Mouse (Mus musculus) frontal cortex, postnatal 14 days (tissue): Measurements from ENCODE around the gene AC134908.4.

Experiments
- DNase-seq, 2 experiments: peaks; one replicate each; pipeline ENCODE4 v3.0.0; 2022; ENCODE audit warnings: low spot score in 2 of 2

Gene AC134908.4

DNA sequence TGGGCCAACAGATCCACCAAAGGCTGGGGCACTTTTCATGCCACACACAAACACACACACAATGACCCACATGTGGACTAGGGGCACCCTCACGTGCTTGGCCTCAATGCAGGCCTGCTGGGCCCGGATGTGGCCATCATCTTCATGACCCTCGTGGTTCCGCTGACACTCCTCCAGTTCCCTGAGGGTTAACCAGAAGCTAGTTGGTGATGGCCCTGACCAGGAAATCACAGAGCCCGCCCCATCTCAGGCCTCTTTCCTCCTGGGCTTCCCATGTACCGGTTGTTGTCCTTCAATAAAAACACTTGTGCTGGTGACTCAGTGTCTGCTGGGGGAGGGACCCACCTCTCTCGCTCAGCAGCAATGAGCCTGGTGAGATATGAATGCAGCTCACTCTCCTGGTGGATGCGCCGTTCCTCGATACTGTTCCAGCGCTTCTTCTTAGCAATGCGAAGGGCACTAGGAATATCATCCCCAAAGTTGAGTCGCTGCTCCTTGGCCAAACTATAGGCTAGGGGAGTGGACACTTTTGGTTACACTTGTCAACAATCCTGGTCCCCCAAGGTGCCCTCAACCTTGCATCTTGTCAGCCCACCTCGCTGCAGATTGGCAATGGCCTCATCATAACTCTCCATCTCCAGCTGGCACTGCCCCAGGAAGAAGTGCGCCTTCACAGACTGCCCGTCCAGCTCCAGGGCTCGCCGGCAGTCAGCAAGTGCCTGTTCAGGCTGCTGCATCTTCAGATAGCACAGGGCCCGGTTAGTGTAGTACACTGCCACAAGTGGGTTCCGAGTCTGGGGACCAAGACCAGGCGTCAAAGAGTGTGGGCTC is 36.2 kb upstream of the AC134908.4 start:
- peak in 1 of 2 experiments; percentile 33 for DNase-seq

DNA sequence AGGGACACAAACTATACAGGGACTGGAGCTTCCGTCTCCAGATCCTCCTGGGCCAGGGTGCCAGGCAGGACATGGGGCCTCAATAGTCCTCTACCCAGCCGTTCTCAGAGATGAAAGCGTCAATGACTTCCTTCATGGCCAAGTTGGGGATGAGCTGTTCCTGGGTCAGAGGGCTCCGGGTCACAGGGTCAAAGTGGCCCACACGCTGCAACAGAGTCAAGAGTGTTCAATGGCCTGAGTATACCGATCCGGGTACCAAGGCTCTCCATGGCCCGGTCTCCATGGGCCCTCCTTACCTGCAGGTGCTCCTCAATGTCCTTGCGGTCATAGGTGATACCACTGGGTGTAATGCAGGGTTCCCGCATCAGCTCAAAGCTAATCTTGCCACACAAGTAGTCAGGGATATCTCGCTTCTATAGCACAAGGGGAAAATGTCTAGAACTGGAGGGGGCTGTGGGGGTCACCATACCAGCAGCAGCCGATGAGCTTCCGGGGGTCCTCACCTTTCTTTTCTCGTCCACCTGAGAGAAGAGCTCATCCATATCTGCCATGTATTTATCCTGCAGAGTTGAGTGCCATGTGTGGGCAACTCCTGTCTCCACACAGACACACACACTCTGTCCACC is 35.5 kb upstream of the AC134908.4 start:
- no peak for DNase-seq

DNA sequence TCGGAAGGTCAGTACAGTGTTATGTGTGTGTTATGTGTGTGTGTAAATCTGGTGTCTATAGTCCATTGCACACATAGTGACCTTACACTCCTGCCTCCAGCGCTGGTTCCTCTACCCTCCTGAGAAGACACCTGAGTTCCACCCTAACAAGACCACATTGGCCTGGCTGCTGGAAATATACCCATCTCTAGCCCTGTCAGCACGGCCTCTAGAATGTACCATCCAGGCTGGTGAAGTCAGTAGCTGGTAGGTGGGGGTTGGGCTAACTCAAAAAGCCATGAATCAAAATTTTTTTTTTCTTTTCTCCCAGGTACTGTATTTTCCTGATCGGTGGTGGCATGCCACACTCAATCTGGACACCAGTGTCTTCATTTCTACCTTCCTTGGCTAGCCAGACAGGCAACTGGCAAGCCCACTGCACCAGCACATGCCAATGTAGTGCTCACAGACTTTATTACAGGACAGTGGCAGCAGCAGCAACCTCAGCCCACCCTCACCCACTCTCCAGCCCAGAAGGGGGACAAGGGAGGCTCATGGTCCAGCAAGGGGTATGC is 34.8 kb upstream of the AC134908.4 start:
- no peak for DNase-seq

DNA sequence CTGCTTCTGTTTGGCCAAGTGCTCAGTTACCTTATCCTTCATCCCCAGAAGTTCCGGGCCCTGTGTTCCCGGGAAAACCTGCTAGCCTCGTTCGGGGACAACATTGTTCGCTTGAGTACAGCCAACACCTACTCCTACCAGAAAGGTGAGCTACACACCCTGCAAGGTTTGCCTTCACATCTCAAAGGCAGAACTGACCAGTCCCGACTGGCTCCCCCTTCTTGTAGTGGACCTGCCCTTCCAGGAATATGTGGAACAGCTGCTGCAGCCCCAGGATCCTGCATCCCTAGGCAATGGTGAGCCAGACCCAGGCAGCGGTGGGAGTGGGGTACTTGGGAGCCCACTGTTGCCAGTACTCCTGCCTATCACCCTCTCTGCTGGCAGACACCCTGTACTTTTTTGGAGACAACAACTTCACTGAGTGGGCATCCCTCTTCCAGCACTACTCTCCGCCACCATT is 34.1 kb upstream of the AC134908.4 start:
- DNase-seq = peak in 1 of 2 experiments; percentile 22

DNA sequence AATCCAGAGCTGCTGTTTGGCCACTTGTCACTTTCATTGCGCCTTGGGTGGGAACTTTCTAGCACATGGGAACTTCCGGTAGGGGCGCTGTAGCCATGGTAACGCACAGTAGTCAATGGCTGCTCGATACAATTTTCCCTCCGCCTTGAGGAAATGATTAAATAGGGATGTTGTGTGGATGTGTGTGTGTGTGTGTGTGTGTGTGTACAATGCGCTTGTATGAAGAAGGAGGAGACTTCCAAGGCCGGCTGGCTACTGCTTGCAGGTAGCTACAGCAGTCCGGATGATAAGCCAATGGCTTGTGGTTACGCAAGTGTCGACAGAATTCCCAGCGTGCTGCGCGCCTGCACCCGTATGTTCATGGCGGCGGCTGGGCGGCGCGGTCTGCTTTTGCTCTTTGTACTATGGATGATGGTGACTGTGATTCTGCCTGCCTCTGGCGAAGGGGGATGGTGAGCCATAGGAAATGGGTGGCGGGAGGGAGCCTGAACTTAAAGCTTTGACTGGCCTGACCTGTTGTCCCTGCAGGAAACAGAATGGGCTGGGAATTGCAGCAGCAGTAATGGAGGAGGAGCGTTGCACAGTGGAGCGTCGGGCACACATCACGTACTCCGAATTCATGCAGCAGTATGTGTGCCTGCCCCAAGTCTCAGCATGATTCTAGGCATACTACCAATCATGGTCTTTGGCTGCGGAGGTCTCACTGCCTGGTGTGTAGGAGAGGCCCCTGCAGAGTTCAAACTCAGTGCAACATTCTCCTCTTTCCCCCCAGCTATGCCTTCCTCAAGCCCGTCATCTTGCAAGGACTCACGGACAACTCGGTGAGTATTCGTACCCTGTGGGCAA is 33.5 kb upstream of the AC134908.4 start, which contains the start of gene Jmjd8:
Jmjd8 (plus strand) TSS at position 156 of the 846 bp plus-strand sequence.
- DNase-seq = peak; percentile 79 to 80

DNA sequence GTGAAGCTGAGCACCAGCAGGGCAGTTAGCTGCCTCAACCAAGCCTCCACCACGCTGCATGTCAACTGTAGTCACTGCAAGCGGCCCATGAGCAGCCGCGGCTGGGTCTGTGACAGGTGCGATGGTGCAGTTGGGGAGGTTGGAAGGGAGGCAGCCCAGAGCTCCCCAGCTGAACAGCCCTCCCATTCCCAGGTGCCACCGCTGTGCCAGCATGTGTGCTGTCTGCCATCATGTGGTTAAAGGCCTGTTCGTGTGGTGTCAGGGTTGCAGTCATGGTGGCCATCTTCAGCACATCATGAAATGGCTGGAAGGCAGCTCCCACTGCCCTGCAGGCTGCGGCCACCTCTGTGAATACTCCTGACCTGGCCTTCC is 32.8 kb upstream of the AC134908.4 start:
- DNase-seq = peak in 1 of 2 experiments; percentile 31

DNA sequence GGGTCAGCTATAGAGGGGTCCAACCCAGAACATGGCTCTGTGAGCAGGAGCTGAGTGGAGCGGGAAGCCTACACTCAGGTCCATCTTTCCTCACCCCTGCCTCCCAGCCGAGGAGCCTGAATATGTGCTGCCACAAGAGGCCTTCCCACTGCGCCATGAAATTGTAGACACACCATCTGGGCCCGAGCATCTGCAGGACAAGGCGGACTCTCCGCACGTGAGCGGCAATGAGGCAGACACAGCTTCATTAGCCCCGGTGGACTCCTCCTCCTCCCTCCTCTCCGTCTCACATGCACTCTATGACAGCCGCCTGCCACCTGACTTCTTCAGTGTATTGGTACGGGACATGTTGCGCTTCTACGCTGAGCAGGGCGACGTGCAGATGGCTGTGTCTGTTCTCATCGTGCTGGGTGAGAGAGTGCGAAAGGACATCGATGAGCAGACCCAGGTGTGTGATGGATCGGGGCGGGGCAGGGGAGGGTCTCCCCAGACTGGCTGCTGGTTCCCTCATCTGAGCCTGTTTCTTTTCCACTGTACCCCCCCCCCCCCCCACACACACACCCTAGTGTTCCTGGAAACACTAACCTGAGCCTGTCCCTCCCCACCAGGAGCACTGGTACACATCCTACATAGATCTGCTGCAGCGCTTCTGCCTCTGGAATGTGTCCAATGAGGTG is 32.2 kb upstream of the AC134908.4 start:
- no peak for DNase-seq

DNA sequence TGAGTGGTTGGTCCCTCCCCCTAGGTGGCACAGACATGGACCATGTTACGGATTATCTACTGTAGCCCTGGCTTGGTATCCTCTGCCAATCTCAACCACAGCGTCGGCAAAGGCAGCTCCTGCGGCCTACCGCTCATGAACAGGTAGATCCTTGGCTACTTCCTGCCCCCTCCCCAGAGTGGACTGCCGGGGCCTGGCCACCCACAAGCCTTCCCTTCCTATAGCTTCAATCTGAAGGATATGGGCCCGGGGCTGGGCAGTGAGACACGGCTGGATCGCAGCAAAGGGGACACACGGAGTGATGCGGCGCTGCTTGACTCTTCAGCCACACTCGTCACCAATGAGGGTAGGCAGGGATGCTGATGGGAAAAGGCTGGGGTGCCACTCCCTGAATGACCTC is 31.6 kb upstream of the AC134908.4 start:
- no peak for DNase-seq

DNA sequence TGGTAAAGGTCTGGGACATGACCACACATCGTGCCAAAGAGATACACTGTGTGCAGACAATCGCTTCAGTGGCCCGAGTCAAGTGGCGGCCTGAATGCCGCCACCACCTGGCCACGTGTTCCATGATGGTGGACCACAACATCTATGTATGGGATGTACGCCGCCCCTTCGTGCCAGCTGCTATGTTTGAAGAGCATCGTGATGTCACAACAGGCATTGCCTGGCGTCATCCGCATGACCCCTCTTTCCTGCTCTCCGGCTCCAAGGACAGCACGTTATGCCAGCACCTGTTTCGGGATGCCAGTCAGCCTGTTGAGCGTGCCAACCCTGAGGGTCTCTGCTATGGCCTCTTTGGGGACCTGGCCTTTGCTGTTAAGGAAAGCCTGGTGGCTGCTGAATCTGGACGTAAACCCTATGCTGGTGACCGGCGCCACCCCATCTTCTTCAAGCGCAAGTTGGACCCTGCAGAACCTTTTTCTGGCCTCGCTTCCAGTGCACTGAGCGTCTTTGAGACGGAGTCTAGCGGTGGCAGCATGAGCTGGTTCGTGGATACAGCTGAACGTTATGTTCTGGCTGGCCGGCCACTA is 30.6 kb upstream of the AC134908.4 start:
- DNase-seq = no peak

DNA sequence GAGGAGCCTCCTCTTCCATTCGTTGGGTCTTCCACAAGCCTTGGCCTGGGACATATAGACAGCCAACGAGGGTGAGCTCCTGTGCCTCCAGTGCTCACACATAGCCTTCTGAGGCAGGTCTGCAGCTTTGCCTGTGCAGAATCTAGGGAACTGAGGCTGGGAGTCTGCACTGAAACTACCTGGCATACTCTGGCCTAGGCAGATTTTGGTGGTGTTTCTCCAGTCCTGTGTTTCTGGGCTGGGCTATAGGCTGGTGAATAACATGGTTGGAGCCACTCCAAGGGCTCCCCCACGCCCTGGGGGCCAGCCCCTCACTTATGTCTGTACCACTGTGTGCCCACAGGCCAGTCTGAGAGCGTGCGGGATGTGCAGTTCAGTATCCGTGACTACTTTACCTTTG is 29.9 kb upstream of the AC134908.4 start:
- DNase-seq = no peak

DNA sequence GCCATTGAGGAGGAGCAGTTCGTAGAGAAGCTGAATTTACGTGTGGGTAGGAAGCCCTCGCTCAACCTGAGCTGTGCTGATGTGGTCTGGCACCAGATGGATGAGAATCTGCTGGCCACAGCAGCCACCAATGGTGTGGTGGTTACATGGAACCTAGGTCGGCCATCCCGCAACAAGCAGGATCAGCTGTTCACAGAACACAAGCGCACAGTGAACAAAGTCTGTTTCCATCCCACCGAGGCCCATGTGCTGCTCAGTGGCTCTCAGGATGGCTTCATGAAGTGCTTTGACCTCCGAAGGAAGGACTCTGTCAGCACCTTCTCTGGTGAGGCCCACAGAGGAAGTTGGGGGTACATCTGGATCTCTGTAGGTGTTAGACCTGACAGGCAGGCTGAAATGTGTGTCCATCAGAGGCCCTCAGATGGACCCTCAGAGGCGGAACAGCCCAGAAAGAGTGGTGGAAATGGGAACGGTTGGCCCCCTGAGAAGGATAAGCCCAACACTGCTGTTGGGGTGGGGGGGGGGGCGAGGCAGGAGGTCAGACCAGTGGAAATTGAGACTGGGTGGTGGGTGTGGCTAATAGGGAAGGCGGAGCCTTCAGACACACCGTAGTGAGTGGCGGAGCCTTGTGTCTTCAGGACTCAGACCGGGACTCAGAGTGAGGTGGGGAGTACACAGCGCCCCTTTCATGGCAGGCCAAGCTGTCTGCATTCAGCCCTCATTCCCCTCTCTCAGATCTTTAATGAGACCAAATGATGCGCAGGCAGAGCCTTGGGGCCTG is 29.1 kb upstream of the AC134908.4 start:
- no peak for DNase-seq

DNA sequence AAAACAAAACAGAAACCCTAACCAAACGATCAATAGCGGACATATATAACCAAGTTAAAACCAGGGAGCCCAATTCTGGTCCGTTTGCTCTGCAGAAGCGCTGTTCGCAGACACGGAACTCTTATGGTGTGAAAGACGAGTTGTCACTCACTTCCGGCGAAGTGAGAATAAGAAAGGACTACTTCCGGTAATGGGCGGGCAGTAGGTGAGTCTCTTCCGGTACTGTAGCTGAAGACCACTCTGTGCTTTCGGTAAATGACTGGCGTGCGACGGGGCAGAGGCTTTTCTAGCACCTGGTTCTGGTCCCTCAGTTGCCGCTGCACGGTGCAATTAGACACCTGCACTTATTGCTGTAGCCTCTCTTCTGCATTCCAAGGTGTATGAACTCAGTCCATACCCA is 28.0 kb upstream of the AC134908.4 start, which contains the start of gene Wdr24:
Wdr24 (plus strand) TSS at position 176 of the 400 bp plus-strand sequence.
- peak; percentile 49 to 73 for DNase-seq

DNA sequence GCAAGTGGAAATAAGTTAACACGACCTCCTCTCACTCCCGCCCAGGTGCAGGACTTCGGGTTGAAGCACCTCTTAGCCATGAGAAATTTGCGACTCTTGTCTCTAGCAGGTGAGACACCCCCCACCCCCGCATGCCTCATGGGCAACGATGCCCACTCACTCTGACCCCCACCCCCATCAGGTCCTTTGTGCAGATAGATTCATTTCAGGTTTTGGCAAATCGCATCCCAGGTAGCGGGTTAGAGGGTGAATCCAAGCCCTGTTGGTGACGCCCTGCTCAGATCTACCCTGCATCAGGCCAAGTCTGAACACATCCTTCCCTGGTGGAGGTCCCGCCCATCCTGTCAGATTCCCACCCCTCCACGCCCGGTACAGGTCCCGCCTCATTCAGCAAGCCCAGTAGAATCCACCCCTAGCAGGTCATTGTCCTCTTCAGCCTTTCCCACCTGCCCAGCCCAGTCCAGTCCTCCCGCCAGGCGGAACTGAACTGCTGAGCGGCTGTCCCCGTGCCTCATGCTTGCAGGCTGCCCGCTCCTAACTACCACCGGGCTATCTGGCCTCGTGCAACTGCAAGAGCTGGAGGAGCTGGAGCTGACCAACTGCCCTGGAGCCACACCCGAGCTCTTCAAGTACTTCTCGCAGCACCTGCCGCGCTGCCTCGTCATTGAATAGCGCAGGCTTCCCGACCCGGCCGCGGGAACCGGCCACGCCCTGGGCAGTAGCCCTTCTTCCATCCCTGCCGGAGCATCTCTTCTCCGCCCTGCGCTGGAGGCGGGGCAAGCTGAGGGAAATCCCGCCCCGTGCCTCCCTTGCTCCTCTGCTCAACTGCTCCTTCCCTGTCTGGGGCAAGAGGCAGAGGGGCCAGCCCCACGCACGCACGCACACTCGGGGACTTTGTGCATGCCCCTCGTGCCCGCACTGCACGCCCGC is 23.7 kb upstream of the AC134908.4 start:
- DNase-seq = no peak

DNA sequence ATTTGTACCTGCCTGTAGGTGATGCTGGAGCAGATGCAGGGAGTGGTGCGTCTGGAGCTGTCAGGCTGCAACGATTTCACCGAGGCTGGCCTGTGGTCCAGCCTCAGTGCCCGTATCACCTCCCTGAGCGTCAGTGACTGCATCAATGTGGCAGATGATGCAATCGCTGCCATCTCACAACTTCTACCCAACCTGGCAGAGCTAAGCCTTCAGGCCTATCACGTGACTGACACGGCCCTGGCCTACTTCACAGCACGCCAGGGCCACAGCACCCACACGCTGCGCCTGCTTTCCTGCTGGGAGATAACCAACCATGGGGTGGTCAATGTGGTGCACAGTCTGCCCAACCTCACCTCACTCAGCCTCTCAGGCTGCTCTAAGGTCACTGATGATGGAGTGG is 22.2 kb upstream of the AC134908.4 start:
- DNase-seq = no peak

DNA sequence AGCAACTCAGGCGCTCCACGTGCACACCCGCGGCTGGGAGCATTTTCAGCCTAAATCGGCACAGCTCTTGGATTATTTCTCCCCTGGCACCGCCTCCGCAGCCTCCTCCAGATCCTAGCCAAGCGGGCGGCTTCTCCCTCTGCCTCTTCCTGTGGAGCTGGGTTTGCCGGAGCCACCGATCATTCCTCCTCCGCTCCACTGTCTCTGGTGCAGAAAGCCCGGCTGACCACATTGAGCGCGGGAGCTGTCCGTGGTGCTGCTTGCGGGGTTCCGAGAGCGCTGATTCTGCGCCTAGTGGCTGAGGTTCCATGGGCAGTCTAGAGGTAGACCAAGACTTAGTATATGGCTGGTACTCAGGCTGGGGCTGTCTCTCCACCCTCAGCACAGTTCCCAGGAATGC is 18.0 kb upstream of the AC134908.4 start:
- peak; percentile 68 to 71 for DNase-seq

DNA sequence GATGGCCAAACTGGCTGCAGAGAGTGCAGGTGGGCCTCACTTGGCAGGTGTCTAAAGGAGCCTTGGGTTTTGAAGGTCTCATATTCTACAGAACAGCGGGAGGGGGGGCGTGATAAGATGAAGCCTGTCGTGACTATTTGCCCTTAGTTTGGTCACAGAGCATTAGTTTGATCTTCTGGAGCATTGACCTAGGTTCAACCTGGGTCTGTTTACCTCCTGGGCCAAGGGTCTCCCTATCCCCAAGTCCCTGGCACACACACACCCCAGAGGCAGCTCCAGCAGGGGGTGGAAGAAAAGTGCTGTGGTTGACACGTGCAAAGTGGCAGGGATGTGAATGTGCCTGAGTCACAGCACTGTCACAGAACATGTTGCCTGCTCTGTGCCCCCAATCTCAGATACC is 15.4 kb upstream of the AC134908.4 start:
- no peak for DNase-seq

DNA sequence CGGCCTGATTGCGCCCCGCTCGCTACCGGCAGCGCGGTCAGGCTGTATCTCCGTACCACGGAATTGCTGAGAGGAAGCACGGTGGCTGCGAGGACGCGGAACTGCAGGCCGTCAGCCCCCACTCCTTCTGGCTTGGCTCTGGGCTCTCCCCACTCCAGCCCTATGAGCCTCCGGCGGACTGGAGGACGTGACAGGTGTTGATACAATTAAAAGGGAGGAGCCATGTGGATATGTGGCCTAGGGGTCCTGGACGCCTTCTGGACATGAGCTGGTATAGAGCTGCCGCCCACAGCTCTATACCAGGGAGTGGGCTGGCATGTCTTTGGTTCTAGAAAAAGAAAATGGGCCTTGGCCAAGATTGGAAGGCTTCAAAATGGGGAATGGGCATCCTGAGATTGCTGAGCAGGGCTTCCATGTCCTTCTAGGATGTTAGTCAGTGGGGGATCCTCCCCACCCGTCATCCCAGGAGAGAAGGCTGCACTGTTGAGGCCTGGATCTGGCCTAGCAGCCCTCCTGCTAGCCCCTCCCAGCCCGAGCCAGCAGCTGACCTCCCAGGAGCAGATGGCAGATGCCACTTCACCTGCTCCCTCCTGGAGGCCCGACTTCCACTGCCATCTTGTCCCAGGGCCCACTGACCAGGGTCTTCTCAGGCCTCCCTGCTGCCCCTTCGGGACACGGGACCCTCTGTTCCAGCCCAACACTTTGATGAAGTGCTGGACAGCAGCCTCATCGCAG is 14.3 kb upstream of the AC134908.4 start:
- DNase-seq = no peak
